Mouse (Mus musculus): ENCODE results near the gene Kcnk13.
A peak's percentile ranks its signal among the peaks of the same experiment; 100 is the strongest.

The Kcnk13 gene

GRCm38 (mm10) chr12:100089265-100089664 lies 125.0 kb downstream of the Kcnk13 start:
- DNase-seq (ENCODE audit: low spot score) = no peak

DNA sequence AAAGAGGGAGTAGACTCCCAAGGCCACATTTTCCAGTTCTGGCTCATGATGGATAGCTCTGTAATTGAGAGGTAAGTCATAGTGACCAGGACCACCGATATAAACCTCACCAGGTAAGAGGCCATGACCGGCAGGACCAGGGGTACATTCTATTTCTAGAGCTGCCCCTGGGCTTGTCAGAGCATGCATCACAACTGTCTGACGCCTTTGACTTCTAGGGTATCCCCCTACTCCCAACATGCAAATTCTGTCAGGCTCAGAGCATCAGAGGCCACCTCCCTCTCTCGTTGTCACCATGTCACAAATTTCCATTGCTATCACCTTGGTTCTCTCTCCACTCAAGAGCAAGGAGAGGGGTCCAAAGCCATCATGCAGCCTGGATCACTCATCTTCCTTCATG lies 126.5 kb downstream of the Kcnk13 start:
- DNase-seq (ENCODE audit: low spot score) = no peak

DNA sequence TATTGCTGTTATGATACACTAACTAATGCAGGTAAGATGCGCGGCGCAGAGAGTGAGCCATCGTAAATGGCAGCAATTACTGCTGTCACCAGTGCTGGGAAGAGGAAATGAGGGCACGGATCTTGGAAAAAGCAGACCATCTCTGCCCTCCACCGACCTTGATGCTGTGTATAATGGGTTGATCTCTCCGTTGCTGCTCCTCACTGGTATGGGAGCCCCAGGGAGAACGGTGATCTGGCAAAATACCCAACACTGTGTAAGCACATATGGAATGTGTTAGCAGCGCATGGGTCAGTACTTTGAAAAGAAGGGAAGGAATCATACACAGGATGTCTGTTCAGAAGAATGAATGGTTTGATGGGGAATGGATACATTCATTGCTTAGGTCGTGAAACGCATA lies 128.7 kb downstream of the Kcnk13 start:
- no peak for DNase-seq (ENCODE audit: low spot score)

GRCm38 (mm10) chr12:100099971-100100706 lies 135.8 kb downstream of the Kcnk13 start:
- peak; percentile 48 for DNase-seq (ENCODE audit: low spot score)

DNA sequence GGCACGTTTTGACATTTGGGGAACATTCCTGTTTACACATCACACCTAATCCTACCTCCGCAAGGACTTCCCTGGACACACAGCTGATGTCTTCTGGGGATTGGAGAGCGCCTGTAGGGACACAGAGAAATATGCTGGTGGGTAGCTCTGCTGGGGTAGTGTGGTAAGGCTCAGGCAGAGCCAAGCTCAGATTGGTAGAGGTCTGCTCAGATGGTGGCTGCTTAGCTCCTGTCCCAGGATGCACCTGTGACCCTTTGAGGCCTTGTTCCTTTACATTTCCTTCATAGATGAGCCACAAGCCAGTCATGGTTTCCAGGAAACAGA lies 136.4 kb downstream of the Kcnk13 start:
- DNase-seq (ENCODE audit: low spot score) = no peak

DNA sequence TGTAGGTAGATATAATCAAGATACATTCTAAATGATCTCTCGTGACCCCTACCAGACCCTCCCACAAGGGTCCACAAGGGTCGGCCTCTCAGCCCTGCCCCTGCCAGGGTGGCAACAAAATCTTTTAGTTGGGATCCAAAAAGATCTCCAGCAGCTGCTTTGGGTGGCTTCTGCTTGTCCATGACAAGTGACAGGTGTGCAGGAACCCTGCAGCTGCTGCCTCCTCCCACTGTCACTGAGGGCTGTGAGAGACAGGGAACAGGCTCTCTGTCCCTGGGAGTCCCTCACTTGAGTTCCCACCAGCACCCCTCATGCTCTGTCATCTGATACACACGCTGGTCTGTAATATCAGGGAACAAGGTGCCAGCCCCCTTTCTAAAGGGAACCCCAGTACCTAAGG lies 137.4 kb downstream of the Kcnk13 start:
- DNase-seq (ENCODE audit: low spot score) = no peak

DNA sequence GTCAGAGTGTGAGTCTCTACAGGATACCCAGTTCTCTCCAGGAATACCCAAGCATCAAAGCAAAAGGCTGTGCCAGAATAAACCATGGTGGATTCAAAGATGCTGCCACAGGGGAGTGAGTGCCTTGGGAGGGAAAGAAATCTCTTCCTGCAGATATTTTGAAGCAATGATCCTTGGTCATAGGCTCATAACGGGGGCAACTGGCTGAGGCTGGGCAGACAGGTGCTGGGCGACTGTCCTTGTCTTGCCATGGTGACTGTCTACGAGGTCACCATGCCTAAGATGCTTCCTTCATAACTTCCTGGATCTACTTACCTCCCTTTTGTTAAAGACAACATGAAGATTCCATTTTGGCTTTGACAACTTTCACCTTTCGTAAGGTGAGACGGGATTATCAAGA lies 140.2 kb downstream of the Kcnk13 start:
- DNase-seq (ENCODE audit: low spot score) = no peak

DNA sequence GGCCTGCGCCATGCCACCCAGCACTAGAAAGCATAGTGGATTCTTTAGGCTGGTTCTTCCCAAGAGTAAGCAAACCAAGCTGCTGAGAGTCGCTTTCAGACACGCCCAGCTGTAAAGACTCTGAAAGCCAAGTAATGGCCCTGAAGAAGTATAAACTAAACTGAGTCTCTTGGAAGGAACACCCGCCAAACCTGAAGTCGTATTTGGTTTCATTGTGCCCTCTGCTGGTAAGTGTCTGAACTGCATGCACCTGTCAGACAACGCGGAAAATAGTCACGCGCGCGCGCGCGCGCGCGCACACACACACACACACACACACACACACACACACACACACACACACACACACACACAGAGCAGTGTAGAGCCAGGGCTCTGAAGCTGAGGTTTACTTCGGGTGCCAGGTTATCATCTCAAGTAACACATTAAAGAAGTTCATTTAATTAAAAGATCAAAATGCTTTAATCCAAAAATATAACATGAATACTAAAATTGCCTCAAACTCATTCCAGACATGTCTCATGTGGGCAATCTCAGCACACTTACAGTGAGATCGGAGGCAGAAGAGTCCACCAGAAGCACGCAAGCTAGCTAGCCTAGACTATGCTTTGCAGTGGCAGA lies 142.1 kb downstream of the Kcnk13 start:
- DNase-seq (ENCODE audit: low spot score) = peak; percentile 61

DNA sequence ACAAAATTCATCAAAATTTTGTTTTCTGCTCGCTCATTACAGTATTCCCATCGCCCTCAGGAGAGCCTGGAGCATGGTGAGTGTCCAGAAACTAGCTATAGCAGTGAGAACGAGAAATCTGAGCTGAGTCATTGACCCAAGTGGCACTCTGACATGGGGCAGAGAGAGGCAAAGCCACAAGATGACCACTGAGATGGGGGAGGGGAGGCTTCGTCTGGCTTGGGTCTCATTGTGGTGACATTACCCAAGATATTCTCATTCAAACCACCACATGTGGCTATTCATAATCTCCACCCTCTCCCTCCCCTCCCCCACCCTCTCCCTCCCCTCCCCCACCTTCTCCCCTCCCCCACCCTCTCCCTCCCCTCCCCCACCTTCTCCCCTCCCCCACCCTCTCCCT lies 143.1 kb downstream of the Kcnk13 start:
- DNase-seq (ENCODE audit: low spot score) = no peak

DNA sequence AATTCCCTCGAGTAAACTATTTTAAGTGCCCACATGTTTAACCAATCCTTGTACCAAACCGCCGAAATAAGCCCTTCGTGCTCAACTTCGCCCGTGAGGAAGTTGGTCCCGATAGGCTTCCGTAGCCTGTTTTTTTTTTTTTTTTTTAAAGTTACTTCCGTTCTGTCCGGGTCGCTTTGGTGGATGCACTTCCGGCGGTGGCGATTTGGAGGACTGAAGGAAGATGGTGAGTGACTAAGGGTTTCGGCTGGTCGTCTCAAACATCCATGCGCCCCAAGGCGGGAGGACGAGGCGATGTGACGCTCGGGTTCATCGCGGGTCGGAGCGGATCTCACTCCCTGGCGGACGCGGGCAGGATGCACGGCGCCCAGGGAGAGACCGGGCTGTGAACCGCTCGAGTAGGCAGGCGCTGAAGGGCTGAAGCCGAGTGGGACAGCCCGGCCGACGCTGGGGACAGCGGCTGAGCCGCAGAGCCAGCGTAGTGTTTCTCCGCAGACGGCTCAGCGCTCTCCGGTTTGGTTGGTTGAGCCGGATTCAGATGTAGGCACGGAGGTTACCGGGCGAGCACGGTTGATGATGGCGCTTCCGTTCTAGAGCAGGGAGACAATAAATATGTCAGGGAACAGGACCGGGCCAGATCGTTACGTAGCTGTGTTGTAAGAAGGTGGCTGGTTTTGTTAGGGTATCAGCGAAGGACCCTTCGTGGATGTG lies 145.8 kb downstream of the Kcnk13 start, which contains the start of gene Psmc1:
Gene Psmc1 (plus strand): TSS at position 169 of the 711 bp plus-strand sequence.
- DNase-seq (ENCODE audit: low spot score) = peak; percentile 46

All from layer of hippocampus, adult 9-10 months (tissue).